Mouse (Mus musculus) midbrain, embryonic 14.5 days (tissue): ENCODE measurements around the gene Gm1604a. TPM values are rescaled to one million over a fixed set of nuclear protein-coding genes. Genes with fewer than 3 reads are reported as not detected.
"Not testable (repeated sequence)": the region's sequence is repeated elsewhere in the genome, so short reads cannot be mapped to it uniquely, and the experiment has no call there.

Experiments used
- ATAC-seq: fragments of 200-750 bp; cut with Nextera tagmentation; 2 replicates; pipeline ENCODE4 v1.8.0; 2017; ENCODE audit warnings: moderate number of reproducible peaks, moderate library complexity; ENCODE audit not compliant: low FRiP score, low TSS enrichment
- DNase-seq: peaks from one replicate; pipeline ENCODE4 v3.0.0-alpha.2; 2015
- H3K27ac ChIP-seq: fragments of 300-500 bp; sonication (generic); replicated peaks from 2 replicates; pipeline ENCODE4 v1.5.1; 2014; ENCODE audit warnings: mild to moderate bottlenecking, low read depth, low read length, moderate library complexity
- H3K27me3 ChIP-seq: fragments of 300-500 bp; sonication (generic); 2 replicates; pipeline ENCODE4 v1.6.1; 2014; ENCODE audit warnings: low read length, control low read depth, mixed read lengths; ENCODE audit not compliant: control insufficient read depth, insufficient read depth
- H3K36me3 ChIP-seq: fragments of 300-500 bp; sonication (generic); 2 replicates; pipeline ENCODE4 v1.6.1; 2014; ENCODE audit warnings: low read length, control low read depth; ENCODE audit not compliant: control insufficient read depth, insufficient read depth
- H3K4me1 ChIP-seq: fragments of 300-500 bp; sonication (generic); 2 replicates; pipeline ENCODE4 v1.6.1; 2014; ENCODE audit warnings: mild to moderate bottlenecking, antibody characterized with exemption, low read length, control low read depth; ENCODE audit not compliant: control insufficient read depth, insufficient read depth
- H3K4me2 ChIP-seq: fragments of 300-500 bp; sonication (generic); 2 replicates; pipeline ENCODE4 v1.6.1; 2014; ENCODE audit warnings: mild to moderate bottlenecking, low read length, moderate library complexity
- H3K4me3 ChIP-seq: fragments of 300-500 bp; sonication (generic); replicated peaks from 2 replicates; pipeline ENCODE4 v1.5.1; 2014; ENCODE audit warnings: low read depth, low read length
- H3K9ac ChIP-seq: fragments of 300-500 bp; sonication (generic); replicated peaks from 2 replicates; pipeline ENCODE4 v1.6.1; 2014; ENCODE audit warnings: mild to moderate bottlenecking, low read length, moderate library complexity
- H3K9me3 ChIP-seq: fragments of 300-500 bp; sonication (generic); 2 replicates; pipeline ENCODE4 v1.6.1; 2016; ENCODE audit warnings: low read length, control low read depth, mixed read lengths; ENCODE audit not compliant: control insufficient read depth
- WGBS: fragments of 180-500 bp; shearing (Covaris S2); extraction: QIAGEN DNeasy Blood & Tissue Kit; methylation state at CpG from one replicate; pipeline ENCODE4 v1.1.7; 2014; 5-methylcytosine and 5-hydroxymethylcytosine counted together
- polyA plus RNA-seq: library from polyadenylated mRNA; unstranded; fragments of >200 nt; fragmentation: Nextera tagmentation; extraction: Ambion mirVana; gene quantifications from 2 replicates; pipeline ENCODE4 v1.2.1, GENCODE M21; 2014

Gm1604a gene
- polyA plus RNA-seq, 1 experiment from 2014 or later = not detected

DNA sequence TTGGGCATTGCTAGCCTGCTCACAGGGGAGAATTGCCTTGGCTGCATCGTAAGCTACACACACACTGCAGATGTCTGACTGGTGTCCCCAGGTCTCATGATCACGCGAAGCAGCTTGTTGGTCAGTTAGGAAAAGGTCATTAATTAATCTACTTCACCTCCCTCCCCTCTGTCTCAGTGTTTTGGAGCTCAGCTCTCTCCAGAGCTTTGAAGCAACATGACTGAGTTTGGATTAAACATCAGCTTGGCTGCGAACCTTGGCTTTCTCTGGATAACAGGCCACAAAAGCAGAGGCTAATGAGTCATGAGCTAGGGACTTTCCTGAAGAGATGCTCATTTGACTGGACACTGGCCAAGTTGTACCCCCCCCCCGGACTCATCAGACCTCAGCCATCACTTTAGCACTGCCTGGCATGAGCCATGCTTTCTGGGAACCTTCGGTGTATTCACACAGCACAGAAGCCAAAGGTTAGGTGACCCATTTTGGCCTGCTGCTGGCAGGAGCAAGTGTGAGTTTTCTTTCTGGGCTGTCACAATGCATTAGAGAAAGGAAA, 5.3 kb downstream of the Gm1604a start:
- H3K9me3 ChIP-seq, H3K4me2 ChIP-seq, H3K4me1 ChIP-seq, H3K36me3 ChIP-seq, DNase-seq, H3K27me3 ChIP-seq, H3K4me3 ChIP-seq, H3K27ac ChIP-seq, H3K9ac ChIP-seq, ATAC-seq: not testable (repeated sequence)
- WGBS = 69% methylated on average over 3 of the region's 6 CpGs

GRCm38 (mm10) chr17:7033192-7034166, 8.1 kb downstream of the Gm1604a start:
- not testable (repeated sequence) for H3K9ac ChIP-seq, H3K36me3 ChIP-seq, H3K4me2 ChIP-seq, ATAC-seq, H3K4me1 ChIP-seq, DNase-seq, H3K27me3 ChIP-seq, H3K9me3 ChIP-seq, H3K27ac ChIP-seq, H3K4me3 ChIP-seq
- 61% methylated on average over 3 of the region's 17 CpGs for WGBS

GRCm38 (mm10) chr17:7068997-7069539, 43.7 kb downstream of the Gm1604a start:
- ATAC-seq, H3K27ac ChIP-seq, H3K4me3 ChIP-seq, H3K9ac ChIP-seq, H3K36me3 ChIP-seq, H3K4me1 ChIP-seq, H3K4me2 ChIP-seq, H3K27me3 ChIP-seq, H3K9me3 ChIP-seq: not testable (repeated sequence)
- peak; percentile 6 for DNase-seq
- 27% methylated on average over 2 of the region's 4 CpGs for WGBS

GRCm38 (mm10) chr17:7069561-7070240, 44.3 kb downstream of the Gm1604a start:
- not testable (repeated sequence) for H3K9ac ChIP-seq, H3K4me3 ChIP-seq, ATAC-seq, H3K27ac ChIP-seq, H3K4me2 ChIP-seq, H3K27me3 ChIP-seq, H3K36me3 ChIP-seq, H3K9me3 ChIP-seq, H3K4me1 ChIP-seq
- WGBS = 53% methylated on average over 5 of the region's 7 CpGs
- peak; percentile 12 for DNase-seq

DNA sequence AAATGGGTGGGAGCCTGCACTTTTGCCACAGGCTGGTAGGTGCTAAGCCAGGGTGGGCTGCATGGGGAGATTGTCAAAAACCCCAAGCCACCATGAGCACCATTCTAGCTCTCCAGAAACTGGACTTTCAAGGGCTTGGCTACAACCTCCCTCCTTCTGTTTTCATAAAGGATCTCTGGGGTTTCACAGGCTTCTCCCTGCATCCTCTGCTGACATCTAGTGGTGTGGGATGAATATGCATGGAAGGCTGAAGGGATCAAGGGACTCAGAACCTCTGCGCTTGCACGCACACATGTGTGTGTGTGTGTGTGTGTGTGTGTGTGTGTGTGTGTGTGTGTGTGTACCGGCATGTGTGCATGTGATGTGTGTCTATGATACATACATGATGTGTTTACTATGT, 49.1 kb downstream of the Gm1604a start:
- H3K4me1 ChIP-seq, H3K9ac ChIP-seq, H3K27ac ChIP-seq, H3K4me2 ChIP-seq, H3K4me3 ChIP-seq, H3K27me3 ChIP-seq, H3K36me3 ChIP-seq, ATAC-seq, H3K9me3 ChIP-seq: not testable (repeated sequence)
- 34% methylated on average over 3 of the region's 3 CpGs for WGBS
- peak; percentile 29 for DNase-seq

DNA sequence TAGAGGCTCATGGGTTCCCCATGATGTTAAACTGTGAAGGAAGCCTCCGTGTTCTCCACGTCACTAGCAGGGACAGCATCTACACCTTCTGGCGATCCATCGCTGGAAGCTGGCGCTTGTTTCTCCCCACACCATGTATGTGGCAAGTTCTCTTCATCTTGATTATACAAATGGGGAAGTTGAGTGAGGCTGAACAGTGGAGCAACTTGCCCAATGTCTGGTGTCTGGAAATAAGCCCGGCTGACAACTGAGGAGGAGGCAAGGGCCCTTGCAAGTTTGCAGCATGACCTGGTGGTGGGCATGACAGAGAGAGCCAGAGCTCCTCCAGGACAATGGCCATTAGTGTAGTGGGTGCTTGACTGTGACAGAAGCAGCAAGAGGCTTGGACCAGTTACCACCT, 50.2 kb downstream of the Gm1604a start:
- not testable (repeated sequence) for H3K9ac ChIP-seq, H3K36me3 ChIP-seq, H3K4me2 ChIP-seq, H3K4me3 ChIP-seq, DNase-seq, H3K27ac ChIP-seq, ATAC-seq, H3K27me3 ChIP-seq, H3K9me3 ChIP-seq, H3K4me1 ChIP-seq
- WGBS = 91% methylated on average over 5 of the region's 6 CpGs

- H3K4me3 ChIP-seq, H3K27me3 ChIP-seq, H3K36me3 ChIP-seq, DNase-seq, ATAC-seq, H3K4me1 ChIP-seq, H3K27ac ChIP-seq, H3K9me3 ChIP-seq, H3K4me2 ChIP-seq, H3K9ac ChIP-seq: not testable (repeated sequence)
- WGBS = 0% methylated on average over 1 of the region's 4 CpGs
These were observed 54.2 kb downstream of the Gm1604a start for GRCm38 (mm10) chr17:7079558-7079957.

DNA sequence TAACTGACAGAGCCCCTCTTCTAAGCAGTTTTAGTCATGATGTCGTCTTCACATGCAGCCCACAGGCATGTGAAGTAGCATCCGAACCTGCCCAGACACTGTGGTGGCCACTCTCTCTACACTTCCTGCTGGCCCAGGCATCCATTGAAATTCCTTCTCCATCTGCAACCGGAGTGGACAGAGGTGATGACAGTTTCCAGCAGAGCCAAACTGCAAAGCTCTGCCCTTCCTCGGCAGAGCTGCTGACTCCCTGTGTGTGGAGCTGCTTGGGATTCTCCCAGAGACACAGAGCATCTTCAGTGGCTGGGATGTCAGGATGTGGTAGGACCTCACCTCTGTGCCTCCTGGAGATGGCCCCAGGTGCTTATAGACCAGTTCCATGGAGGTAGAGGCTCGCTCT, 59.2 kb downstream of the Gm1604a start:
- not testable (repeated sequence) for H3K4me2 ChIP-seq, H3K36me3 ChIP-seq, DNase-seq, H3K9me3 ChIP-seq, H3K4me1 ChIP-seq, H3K9ac ChIP-seq, H3K27ac ChIP-seq, H3K27me3 ChIP-seq, ATAC-seq, H3K4me3 ChIP-seq
- no CpG with 5 or more reads among the region's 5 CpGs for WGBS
